Mouse (Mus musculus) CD4-positive helper T cell, adult 2 months (primary cell): ENCODE data around the gene Psmb3.

Source experiments
- DNase-seq: peaks from one replicate; pipeline ENCODE4 v3.0.0-alpha.2; 2012; ENCODE audit warnings: low read depth, missing footprints, low spot score

Gene Psmb3

GRCm38 (mm10) chr11:97748496-97748895, 45.3 kb downstream of the Psmb3 start:
- DNase-seq = no peak

DNA sequence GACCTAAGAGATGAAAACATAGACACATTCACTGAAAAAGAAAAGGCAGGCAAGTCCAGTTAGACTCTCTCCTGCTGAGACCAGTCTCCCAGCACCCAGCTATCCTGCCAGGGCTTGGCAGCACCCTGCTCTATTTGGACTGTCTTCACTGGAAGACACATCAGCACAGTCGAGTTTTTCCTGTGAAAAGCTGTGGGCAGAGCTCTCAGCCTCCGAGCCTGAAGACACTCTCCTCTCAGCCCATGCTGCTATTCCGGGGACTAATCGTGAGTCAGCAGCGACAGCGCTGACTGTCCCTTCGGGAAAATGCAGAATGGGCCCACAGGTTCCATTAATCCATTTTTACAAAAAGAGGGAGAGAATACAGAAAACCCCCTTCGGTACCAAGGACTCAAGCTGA, 50.1 kb downstream of the Psmb3 start:
- DNase-seq = no peak

DNA sequence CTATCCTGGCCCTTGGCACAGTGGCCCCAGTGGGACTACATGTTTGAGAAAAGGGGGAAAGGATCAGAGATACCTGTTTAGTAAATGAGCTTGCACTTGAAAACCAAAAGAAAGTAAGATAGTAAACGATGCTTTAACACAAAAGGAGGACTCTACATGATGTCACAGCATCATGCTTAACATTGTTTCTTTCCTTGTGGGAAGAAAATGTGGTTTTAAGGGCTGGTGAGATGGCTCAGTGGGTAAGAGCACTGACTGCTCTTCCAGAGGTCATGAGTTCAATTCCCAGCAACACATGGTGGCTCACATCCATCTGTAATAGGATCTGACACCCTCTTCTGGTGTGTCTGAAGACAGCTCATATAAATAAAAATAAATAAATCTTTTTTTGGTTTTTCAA, 54.9 kb downstream of the Psmb3 start:
- DNase-seq = no peak

DNA sequence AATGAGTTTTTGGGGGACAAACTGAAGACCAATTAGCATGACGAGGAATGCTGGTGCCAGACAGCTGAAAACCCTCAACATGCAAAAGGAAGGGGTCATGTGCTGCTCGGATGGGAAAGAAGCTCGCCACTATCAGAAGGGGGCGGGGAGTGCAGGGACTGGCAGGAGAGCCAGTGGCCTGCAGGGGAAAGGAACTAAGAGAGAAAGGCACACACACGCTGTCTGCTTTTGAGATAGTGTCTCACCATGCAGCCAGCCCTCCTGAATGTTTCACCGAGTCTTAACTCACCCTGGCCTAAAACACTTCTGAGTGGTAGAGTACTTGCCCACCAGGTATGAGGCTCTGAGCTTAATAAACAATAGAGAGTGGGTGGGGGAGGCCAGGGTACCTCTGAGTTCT, 55.7 kb downstream of the Psmb3 start:
- no peak for DNase-seq

DNA sequence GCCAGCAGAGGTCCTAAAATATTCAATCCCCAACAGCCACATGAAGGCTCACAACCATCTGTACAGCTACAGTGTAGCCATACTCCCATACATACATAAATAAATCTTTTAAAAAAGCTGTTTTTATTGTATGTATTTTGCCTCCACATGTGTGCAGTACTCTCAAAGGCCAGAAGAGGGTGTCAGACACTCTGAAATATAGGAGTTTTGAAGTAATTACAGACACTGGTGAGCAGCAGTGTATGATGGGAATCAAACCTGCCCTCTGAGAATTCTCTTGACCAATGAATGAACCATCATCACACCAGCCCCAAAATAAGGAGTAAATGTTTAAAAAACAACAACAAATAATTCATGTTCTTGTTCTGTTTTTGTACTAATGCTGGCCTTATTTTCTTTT, 58.4 kb downstream of the Psmb3 start:
- DNase-seq = no peak
